ENCODE assay signal across 7 mouse cellular contexts in genomic region chr7:116034282-116034758, GRCm38 (mm10). TPM values are rescaled to one million over a fixed set of nuclear protein-coding genes. Genes with fewer than 3 reads are reported as not detected.
DNase-seq lines count a peak whose midpoint lies in the region; ATAC-seq and TF ChIP-seq lines count a peak whose summit lies in the region.

No protein-coding gene starts in this region.

- in situ Hi-C loops in ES-E14 (cut with MboI; ENCODE audit: low sequenced_read_pairs in 2 of 2, unreplicated experiment in 2 of 2), result loop anchor here in 1 of 2 experiments (10.0 to 25.0 kb wide), 2 partner anchors 810 to 1122 kb away; no protein-coding TSS in a partner anchor

- H3K27ac ChIP-seq in ES-E14 (ENCODE audit: insufficient read depth, low read depth, low read length, poor library complexity, severe bottlenecking), result no peak overlapping the region
- peak overlapping the region; percentile 93 for H3K27ac ChIP-seq in heart, postnatal 0 days (ENCODE audit: low read depth)
- peak overlapping the region; percentile 69 for H3K27ac ChIP-seq in stomach, embryonic 14.5 days (ENCODE audit: low read length)

- H3K4me2 ChIP-seq in heart, postnatal 0 days (ENCODE audit: low read depth, low read length), result peak overlapping the region; percentile 83
- H3K4me2 ChIP-seq in stomach, embryonic 14.5 days (replicated peaks; ENCODE audit: low read depth, low read length), result peak overlapping the region; percentile 92

- ATAC-seq in heart, postnatal 0 days (ENCODE audit: insufficient read depth, low read depth), result peak; percentile 17
- ATAC-seq in stomach, embryonic 14.5 days (ENCODE audit: insufficient number of reproducible peaks, insufficient read depth, low FRiP score, low read depth), result peak; percentile 25; the same call in 1 of the 2 replicates

- peak overlapping the region; percentile 65 to 67 for H3K4me3 ChIP-seq in ES-E14 (ENCODE audit: insufficient read depth in 1 of 2, low read depth in 1 of 2, low read length in 2 of 2, poor library complexity in 1 of 2, severe bottlenecking in 1 of 2)
- peak overlapping the region; percentile 69 for H3K4me3 ChIP-seq in heart, postnatal 0 days (ENCODE audit: low read depth, low read length)
- peak overlapping the region; percentile 49 for H3K4me3 ChIP-seq in stomach, embryonic 14.5 days (ENCODE audit: low read depth, low read length)

- DNase-seq in CD8-positive naive resting alpha-beta T cell, adult 2 months (ENCODE audit: low read depth in 2 of 2, low spot score in 2 of 2), result peak; percentile 1 to 23
- DNase-seq in ES-E14 (ENCODE audit: low read depth, low spot score), result peak; percentile 59
- peak; percentile 30 for DNase-seq in fibroblast of lung, adult 2 months (ENCODE audit: low read depth)
- DNase-seq in heart, postnatal 0 days (ENCODE audit: low spot score), result peak; percentile 56
- peak; percentile 41 for DNase-seq in kidney, postnatal 14 days
- peak; percentile 43 for DNase-seq in lung, postnatal 14 days

- no peaks in the 10 kb centered on the region for H3K36me3 ChIP-seq in ES-E14 (ENCODE audit: control insufficient read depth, insufficient read depth, low read length, poor library complexity, severe bottlenecking)
- no peaks in the 10 kb centered on the region for H3K36me3 ChIP-seq in heart, postnatal 0 days (replicated peaks; ENCODE audit: control insufficient read depth, insufficient read depth, low read length)
- no peaks in the 10 kb centered on the region for H3K36me3 ChIP-seq in stomach, embryonic 14.5 days (ENCODE audit: control insufficient read depth, insufficient read depth, low read length)

- no peaks in the 10 kb centered on the region for H3K9me3 ChIP-seq in ES-E14 (ENCODE audit: control insufficient read depth, insufficient read depth, low read depth, low read length)
- H3K9me3 ChIP-seq in heart, postnatal 0 days (replicated peaks; ENCODE audit: control insufficient read depth, low read length), result no peaks in the 10 kb centered on the region
- H3K9me3 ChIP-seq in stomach, embryonic 14.5 days (ENCODE audit: control insufficient read depth, low read depth, low read length), result no peaks in the 10 kb centered on the region

- WGBS in heart, postnatal 0 days, result under 1% methylated on average over 25 of the region's 25 CpGs
- WGBS in stomach, embryonic 14.5 days, result under 1% methylated on average over 25 of the region's 25 CpGs

- peaks cover 0 to 7% of the 10 kb centered on the region in 2 experiments; a peak in 1 of 4 replicates for H3K4me1 ChIP-seq in ES-E14 (ENCODE audit: control insufficient read depth in 2 of 2, insufficient read depth in 2 of 2, low read length in 2 of 2, poor library complexity in 1 of 2)
- 0 out of 2 replicates have a peak, but pooled peaks cover 4% of the 10 kb centered on the region for H3K4me1 ChIP-seq in heart, postnatal 0 days (ENCODE audit: control insufficient read depth, insufficient read depth)
- H3K4me1 ChIP-seq in stomach, embryonic 14.5 days (ENCODE audit: control insufficient read depth, insufficient read depth, low read length), result peaks cover 8% of the 10 kb centered on the region; the same call in 1 of the 2 replicates

- no peak overlapping the region for H3K9ac ChIP-seq in ES-E14 (ENCODE audit: insufficient read depth, low read depth, low read length, poor library complexity, severe bottlenecking)
- H3K9ac ChIP-seq in heart, postnatal 0 days (replicated peaks; ENCODE audit: low read depth, low read length), result peak overlapping the region; percentile 65
- H3K9ac ChIP-seq in stomach, embryonic 14.5 days (replicated peaks; ENCODE audit: low read depth, low read length), result peak overlapping the region; percentile 52

- no peak for TF ChIP-seq EP300 in heart, postnatal 0 days (IDR thresholded peaks at IDR 0.05; ENCODE audit: low read depth)

- no peak for TF ChIP-seq CTCF in heart, postnatal 0 days (IDR thresholded peaks at IDR 0.05; ENCODE audit: low read depth)

- H3K27me3 ChIP-seq in heart, postnatal 0 days (ENCODE audit: control insufficient read depth, insufficient read depth, low read length), result peaks cover 18% of the 10 kb centered on the region
- peaks cover 17% of the 10 kb centered on the region for H3K27me3 ChIP-seq in stomach, embryonic 14.5 days (ENCODE audit: control insufficient read depth, insufficient read depth, low read length)

TF ChIP-seq in ES-E14, 5 proteins besides CTCF, POLR2A, EP300 and RAD21:
- TF ChIP-seq MAFK (IDR thresholded peaks at IDR 0.05; ENCODE audit: insufficient read depth, low read depth, low read length) (no peak), HCFC1 (IDR thresholded peaks at IDR 0.05; ENCODE audit: borderline replicate concordance, insufficient read depth, low read length) (no peak), ZNF384 (IDR thresholded peaks at IDR 0.05; ENCODE audit: low read depth, low read length) (no peak), CHD2 (IDR thresholded peaks at IDR 0.05; ENCODE audit: low read depth, low read length) (no peak), ZC3H11A (IDR thresholded peaks at IDR 0.05; ENCODE audit: borderline replicate concordance, low read depth, low read length) (no peak)

RNA-seq across cellular contexts. Expression of gene Sox6, which starts 4.3 kb away (rescaled TPM):
- 0.48 and 1.2 TPM in 2 replicates for total RNA-seq in ES-E14 (2012; rRNA removed)
- 30.8 and 68.5 TPM in 2 replicates for total RNA-seq in heart, postnatal 0 days (2014; rRNA removed; ENCODE audit: low replicate concordance)
- polyA plus RNA-seq in heart, postnatal 0 days (2015; fragmentation: Nextera tagmentation; extraction: Ambion mirVana), result 23.4 and 25.4 TPM in 2 replicates
- 38.7 and 40.6 TPM in 2 replicates for polyA plus RNA-seq in stomach, embryonic 14.5 days (2014; fragmentation: Nextera tagmentation; extraction: Ambion mirVana)

RNA-seq across cellular contexts. Expression of gene 1110004F10Rik, which starts 4.9 kb away (rescaled TPM):
- total RNA-seq in ES-E14 (2012; rRNA removed), result 61.1 and 102 TPM in 2 replicates
- 66.5 and 87.7 TPM in 2 replicates for total RNA-seq in heart, postnatal 0 days (2014; rRNA removed; ENCODE audit: low replicate concordance)
- polyA plus RNA-seq in heart, postnatal 0 days (2015; fragmentation: Nextera tagmentation; extraction: Ambion mirVana), result 150 and 152 TPM in 2 replicates
- polyA plus RNA-seq in stomach, embryonic 14.5 days (2014; fragmentation: Nextera tagmentation; extraction: Ambion mirVana), result 271 and 275 TPM in 2 replicates

RNA-seq across cellular contexts. Expression of gene Gm4353, which starts 50.1 kb away (rescaled TPM):
- 1.8 and 4.2 TPM in 2 replicates for total RNA-seq in ES-E14 (2012; rRNA removed)
- total RNA-seq in heart, postnatal 0 days (2014; rRNA removed; ENCODE audit: low replicate concordance), result 0.12 and 0.19 TPM in 2 replicates
- polyA plus RNA-seq in heart, postnatal 0 days (2015; fragmentation: Nextera tagmentation; extraction: Ambion mirVana), result 0.16 and 0.25 TPM in 2 replicates
- polyA plus RNA-seq in stomach, embryonic 14.5 days (2014; fragmentation: Nextera tagmentation; extraction: Ambion mirVana), result 0.71 and 1.2 TPM in 2 replicates

Comparison
In these comparisons a context has a peak if more than half of its experiments do, and no peak if none do; other contexts are left out.
1. RNA of gene Sox6, which starts 4.3 kb away (total RNA-seq): 30.8 to 68.5 TPM in heart, postnatal 0 days; 0.48 to 1.2 TPM in ES-E14; every median in the first group is over 10 times any median in the second.
2. Peak in every context shown above with its lines, with median percentiles within 50 percentile points of each other: DNase-seq and H3K4me3 ChIP-seq.